Mouse (Mus musculus): ENCODE measurements at regions not wholly inside any gene's neighbourhood (a gene's known extent, or its start where the extent isn't known, plus 50 kb on each side); places are given as distances from the start of the nearest gene placed in this dataset.

DNA sequence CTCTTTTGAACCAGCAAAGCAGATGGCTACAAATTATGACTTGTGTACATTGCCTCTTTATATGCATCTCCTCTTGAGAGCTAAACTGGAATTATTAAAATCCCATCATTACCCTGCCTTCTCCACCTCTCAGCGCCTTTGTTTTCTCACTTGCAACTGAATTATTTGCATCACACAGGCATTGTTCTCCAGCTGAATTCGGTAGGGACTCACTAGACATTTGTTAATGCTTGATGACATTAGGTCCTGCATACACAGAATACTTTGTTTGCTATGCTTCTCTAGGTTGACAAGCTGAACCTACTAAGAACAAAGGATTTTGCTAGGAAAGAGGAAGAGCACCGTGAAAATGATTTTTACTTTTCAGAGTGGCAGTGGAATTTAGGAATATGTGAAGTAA, 1248.4 kb downstream of the Hace1 start:
- in situ Hi-C loops (cut with MboI, MseI) = no loop called here

DNA sequence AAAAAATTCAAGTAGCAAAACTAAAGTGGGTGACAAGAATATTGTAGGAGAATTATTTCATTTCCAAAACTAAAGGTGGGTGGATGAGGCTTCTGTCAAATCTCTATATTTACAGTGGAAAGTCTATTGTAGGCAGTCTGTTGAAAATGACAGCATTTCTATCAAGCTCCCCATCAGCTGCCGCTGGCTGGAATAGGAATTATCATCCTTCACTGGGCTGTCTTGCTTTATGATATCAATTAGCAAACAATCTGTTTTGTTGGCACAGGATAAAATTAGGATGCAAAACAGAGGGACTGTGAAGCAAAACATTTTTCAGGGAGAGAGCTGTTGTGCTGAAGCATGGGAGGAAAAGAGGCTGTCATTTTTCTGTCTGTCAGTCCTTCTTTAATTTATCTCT, 1249.0 kb downstream of the Hace1 start:
- in situ Hi-C loops (cut with MboI, MseI) = no loop called here

DNA sequence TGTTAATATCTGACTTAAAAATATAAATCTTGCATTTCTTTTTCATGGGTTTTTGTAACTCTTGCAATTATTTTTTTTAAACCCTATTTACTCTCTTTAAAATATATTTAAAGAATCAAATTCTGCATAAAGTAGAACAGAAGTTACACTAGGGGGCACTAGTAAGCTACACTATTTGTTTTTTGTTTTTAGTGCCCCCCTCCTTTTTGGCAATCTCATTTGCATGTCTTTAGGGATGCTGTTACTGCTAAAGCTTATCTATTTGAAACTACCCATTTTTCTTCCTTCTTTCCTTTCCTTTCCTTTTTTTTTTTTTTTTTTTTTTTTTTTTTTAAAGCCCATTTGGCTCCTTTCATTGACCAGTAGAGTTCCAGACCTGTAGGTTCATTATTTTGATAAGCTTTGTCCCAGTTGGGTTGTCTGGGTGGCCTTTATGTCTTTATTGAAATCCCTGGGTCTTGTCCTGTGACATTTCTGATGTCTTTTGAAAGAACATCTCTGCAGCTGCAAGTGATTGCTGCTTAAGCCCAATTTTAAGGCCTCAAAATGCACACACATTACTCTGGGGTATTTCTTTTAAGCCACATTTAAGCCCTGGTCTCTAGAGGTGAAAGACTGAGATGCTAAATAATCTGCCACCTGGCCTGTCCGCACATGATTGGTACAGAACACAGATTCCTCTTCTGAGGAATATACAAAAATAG, 1249.6 kb downstream of the Hace1 start:
- in situ Hi-C loops (cut with MboI, MseI) = no loop called here

DNA sequence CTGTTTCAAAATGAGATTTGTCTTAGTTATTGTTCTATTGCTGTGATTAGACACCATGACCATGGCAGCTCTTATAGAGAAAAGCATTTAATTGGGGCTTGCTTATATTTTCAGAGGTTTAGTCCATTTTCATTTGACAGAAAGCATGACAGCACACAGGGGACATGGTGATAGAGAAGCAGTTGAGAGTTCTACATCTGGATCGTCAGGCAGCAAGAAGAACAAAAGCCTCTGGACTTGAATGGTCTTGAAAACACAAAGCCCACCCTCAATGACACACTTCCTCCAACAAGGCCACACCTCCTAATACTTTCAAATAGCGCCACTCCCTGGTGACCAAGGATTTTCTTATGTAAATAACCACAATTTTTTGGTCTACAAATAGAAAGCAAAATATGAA, 1250.5 kb downstream of the Hace1 start:
- in situ Hi-C loops (cut with MboI, MseI) = no loop called here

DNA sequence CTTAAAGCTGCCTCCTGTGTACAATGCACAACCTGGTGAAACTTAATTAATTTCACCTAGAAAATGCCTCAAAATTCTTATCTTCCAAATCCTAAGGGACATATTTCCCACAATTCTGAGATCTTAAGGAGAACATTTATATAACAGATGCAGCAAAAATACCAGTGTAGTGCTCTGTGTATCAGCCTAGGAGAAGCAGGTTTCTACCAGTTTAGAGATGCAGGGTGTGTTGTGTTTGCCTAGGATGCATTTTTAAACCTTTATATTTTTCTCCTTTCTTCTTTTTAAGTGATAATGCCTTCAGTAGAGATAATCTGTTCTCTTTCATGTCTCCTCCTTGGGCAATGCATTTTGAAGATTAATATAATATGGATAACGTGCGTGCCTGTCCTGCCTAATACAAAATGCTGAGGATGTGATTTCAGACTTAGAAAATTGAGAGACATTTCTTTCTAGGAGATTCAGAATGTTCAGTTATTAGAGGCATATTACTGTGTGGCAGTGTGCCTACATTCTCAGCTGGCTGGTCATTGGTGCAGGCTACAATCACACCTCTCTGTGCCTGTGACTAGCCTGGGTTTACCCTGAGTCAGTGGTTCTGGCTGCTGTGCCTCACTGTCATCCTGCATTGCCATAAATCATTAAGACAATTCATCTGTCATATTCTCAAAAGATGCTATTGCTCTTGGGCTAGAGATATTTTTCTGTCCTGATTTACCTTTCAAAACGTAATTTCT, 1268.1 kb downstream of the Hace1 start:
- in situ Hi-C loops (cut with MboI, MseI) = no loop called here
